Mouse (Mus musculus): ENCODE measurements around the gene Fam184b.

DNA sequence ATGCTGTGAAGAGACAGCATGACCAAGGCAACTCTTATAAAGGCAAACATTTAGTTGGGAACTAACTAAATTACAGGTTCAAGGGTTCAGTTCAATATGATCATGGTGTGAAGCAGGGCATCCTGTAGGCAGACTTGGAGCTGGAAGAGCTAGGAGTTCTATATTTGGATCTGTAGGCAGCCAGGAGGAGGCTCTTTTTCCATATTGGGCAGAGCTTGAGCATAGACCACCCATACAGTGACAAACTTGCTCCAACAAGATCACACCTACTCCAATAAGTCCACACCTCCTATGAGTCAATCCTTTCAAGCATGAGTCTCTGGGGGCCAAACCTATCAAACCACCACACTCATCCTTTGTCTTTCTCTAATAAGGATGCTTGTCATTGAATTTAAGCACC lies 9.9 kb downstream of the Fam184b start:
- TF ChIP-seq CTCF (IDR thresholded peaks at IDR 0.05; ENCODE audit: borderline replicate concordance, extremely low read depth, insufficient read depth, insufficient read length) (no peak), POLR2A (IDR thresholded peaks at IDR 0.05; ENCODE audit: borderline replicate concordance, extremely low read depth, insufficient read depth, insufficient read length, poor library complexity, severe bottlenecking) (no peak)
